Mouse (Mus musculus): ENCODE data around the gene Grin2d. TPM values are rescaled to one million over a fixed set of nuclear protein-coding genes. Genes with fewer than 3 reads are reported as not detected.
"Not testable (repeated sequence)": the region's sequence is repeated elsewhere in the genome, so short reads cannot be mapped to it uniquely, and the experiment has no call there.

Grin2d gene
- total RNA-seq, 2 experiments from 2014 or later, result 0.66 to 0.67 TPM

DNA sequence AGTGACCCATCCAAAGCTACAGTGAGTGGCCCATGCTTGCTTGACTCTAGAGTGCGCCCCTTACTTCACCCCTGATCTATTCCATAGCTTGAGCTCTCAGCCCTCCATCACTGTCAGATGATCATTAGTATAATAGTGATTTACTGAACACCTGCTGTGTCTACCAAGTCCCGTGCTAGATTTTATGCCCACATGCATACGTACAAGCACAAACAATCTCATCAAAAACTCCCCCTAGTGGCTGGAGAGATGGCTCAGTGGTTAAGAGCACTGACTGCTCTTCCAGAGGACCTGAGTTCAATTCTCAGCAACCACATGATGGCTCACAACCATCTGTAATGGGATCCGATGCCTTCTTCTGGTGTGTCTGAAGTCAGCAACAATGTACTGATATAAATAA is 19.9 kb upstream of the Grin2d start:
- DNase-seq (ENCODE audit: low spot score in 2 of 2), result not testable (repeated sequence)

DNA sequence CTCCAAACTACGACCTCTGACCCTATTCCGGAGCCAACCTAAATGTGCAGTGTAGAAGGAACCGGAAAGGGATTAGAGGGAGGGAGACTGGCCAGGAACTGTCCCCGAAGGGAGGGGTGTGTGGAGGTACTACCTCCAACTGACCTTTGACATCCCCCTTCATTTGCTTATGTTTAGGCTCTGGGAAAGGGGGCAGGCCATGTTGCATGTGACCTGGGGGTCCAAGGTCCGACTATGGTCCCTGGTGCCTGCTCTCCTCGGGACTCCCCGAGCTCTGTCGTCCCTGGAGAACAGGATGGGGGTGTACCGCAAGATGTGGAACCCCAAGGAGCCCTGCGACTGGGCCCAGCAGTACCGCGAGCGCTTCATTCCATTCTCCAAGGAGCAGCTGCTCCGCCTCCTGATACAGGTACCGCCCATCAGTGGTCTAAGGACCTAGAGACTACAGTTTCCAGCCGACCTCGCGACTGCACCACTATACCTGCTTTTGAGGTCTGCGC is 19.1 kb upstream of the Grin2d start:
- peak; percentile 47 to 53 for DNase-seq (ENCODE audit: low spot score in 2 of 2)

DNA sequence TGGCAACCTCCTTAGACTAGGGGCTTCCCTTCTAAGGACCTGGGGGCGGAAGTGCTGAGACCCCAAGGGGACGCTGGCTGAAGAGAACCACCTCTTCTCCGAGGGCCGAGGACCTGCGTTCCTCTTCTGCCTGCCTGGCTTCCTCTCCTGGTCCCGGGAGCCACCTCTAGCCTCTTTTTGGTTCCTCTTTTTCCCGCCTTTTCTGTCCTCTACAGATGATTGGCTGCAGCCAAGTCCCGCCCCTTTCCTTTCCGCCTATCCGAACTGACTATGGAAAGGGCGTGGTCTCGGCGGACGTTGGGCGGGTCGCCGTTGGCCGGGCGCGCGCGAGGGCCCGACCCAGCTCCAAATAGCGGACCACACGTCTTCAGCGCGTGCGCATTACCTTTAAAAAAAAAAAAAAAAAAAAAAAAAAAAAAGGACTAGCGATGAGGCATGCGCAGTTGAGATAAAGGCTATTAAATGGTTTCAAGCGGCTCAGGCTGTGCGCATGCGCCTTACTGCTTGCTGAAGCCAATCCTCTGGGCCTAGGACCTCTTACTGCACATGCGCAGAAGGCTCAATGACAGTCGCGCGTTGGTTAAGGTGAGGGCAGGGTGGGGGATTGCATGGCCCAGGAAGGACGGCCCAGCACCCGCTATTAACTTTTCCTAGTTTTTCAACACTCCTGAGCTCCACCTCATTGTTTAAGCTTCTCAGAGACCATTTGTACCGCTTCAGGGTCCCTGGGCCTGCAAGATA is 18.5 kb upstream of the Grin2d start, which contains the start of the genes Syngr4 and Tmem143:
Syngr4 (minus strand) TSS at position 198 of the 741 bp plus-strand sequence.
Tmem143 (plus strand) TSS at position 425 of the 741 bp plus-strand sequence.
- peak; percentile 91 to 92 for DNase-seq (ENCODE audit: low spot score in 2 of 2)

DNA sequence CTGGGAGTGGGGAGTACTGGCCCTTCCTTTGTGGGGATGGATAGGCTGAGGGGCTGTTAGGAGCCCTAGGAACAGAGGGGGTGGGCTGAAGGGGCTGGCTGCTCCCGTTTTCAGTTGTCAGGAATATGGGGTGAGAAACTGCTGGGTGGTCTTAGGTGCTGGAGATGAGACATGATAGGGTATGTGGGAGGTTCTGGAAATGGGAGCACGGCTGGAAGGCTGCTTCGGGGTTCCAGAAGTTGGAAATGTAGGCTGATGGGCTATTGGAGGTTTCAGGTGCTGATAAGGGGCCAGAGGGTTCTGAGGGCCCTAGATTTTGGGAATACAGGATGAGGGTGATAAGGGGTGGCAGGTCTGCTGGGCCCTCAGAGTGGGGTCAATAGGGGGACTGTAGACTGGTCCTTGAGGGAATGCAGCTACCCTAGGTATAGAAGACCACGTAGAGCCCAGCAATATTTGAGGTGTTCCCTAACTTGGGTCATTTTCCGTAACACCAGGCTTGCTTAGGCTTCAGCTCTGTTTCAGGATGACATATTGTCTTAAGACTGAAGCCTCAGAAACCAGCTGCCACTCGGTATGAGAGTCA is 17.8 kb upstream of the Grin2d start:
- no peak for DNase-seq (ENCODE audit: low spot score in 2 of 2)

DNA sequence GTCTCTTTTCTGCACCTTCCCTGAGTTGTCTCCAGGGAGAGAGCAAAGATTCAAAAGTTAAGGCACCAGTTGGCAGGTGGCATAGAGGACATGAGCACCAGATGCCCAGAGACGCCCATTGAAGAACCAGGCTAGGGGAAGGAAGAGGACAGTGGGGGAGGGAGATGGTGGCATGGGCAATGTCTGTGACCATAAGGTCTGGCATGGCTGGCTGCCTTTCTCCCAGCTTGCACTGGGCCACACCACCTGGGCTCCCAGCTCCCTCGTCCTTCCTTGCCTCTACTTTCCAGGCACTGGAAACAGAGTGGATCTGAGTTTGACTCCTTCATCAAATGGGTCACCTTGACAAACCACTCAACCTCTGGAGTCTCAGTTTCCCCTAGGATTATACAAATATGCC is 14.5 kb upstream of the Grin2d start:
- DNase-seq (ENCODE audit: low spot score in 2 of 2), result no peak

DNA sequence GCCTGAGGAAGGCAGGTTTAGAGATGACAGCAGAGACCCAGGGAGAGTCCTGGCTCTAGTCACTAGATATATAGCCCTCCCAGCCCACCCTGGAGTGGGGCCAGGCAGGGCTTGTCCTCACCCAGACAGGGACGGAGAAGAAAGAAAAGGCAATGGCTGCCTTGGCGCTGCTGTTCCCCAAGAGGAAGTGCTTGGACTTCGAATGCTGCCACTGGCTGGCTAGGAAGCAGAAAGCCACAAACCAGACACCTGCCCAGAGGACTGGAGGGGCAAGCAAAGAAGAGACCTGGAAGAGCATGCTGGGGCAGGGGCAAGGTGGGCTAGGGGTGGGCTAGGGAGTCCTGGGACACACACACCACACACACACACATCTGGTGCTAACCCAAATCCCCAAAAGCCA is 9.1 kb upstream of the Grin2d start:
- DNase-seq (ENCODE audit: low spot score in 2 of 2), result no peak

DNA sequence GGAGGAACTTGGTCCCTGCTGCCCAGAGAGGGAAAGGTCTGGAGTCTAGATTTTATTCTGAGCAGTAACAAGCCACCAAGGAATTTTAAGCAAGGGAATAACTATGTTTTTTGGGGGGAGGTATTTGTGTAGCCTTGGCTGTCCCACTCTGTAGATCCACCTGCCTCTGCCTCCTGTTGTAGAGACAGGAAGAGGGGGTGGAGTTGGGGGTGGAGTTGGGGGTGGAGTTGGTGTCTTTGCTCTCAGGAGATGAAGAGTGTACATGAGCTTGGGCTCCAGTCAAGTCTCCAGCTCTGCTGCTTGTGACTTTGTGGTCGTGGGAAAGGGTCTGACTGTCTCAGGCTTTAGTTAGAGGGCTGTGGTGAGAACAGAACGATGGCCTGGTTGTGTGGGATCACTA is 2.8 kb upstream of the Grin2d start:
- no peak for DNase-seq (ENCODE audit: low spot score in 2 of 2)

DNA sequence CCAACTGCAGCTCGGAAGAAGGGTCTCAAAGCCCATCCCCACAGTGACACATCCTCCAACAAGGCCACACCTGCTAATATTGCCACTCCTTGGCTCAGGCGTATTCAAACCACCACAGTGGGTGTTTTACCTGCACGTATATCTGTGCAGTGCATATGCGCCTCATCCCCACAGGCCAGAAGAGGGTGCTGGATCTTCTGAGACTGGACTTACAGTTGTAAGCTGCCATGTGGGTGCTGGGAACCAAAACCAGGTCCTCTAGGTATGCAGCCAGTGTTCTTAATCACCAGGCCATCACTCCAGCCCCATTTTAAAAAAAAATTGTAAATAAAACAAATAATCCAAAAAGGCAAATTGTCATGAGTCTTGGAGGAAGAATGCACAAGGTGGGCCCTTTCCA is 2.4 kb upstream of the Grin2d start:
- no peak for DNase-seq (ENCODE audit: low spot score in 2 of 2)

DNA sequence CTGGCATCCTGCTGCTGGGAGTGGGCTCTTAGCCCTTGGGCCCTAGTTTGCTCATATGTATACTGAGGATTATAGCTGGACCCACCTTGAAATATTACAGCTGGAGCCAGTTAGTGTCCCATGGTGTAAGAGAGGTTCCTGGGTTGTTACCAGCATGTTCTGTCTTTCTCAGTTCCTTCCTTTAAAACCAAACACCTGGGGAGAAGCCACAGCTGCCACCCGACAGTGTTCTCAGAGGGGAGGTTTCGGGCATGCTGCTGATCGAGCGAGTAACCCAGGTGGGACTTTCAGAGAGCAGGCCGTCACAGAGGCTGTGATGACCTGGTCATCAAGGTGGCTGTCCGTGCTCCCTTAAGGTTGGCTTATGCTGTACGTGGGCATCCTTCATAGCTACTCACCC is 1.3 kb downstream of the Grin2d start:
- DNase-seq (ENCODE audit: low spot score in 2 of 2), result no peak

DNA sequence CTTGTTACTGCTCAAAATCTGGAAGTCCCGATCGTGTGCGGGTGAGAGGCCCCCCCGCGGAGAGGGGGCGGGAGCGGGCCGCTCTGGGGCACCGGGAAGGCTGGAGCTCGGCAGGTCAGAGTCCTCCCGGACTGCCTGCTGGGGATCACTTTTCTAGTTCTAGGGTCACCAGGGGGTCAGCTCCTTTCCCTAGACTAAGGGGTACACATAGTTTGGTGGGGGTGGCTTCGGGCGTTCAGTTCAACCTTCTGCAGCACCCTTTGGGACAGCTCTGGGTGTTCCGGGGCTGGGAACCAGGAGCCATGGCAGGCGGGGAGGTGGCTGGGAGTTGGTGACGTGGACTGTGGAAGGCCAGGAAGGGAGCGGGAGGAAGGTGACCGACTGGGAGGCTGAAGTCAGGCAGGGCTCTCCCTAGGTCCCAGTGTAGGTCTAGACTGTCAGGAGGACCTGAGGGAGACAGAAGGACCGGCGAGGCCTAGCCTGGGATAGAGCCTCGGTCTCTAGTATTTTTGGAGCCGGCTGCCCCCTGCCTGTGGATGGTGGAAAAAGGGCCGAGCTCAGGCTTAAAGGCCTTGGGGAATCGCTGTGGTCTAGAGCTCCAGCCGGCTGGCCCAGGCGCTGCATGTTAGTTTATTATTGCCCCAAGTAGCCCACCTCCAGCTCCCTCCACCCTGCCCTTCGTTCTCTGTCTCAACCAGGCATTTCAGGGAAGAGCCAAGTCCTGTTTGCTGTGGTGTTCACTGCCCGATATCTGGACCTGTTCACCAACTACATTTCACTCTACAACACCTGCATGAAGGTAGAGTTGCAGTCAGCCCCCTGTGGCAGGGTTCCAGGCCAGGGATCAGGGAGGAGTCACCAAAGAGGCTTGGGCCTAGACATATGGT is 4.9 kb downstream of the Grin2d start:
- DNase-seq (ENCODE audit: low spot score in 2 of 2), result peak; percentile 61 to 75

DNA sequence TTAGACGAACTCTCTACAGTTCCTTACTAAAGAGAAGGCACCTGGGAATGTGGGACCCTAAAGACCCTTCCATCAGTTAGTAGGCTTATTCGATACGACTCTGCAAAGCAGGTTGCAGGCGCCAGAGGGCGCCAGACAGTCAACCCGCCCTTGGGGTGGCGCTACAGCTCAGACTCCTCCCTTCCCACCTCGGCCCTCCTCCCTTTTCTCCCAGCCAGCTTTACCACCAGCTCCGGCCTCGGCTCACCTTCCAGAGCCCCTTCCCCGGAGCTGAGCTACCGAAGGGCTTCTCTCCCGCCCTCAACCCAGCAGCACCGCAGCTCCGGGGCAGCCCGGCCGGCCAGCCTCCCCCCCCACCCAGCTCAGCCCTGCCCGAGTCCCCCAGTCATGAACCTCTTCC is 5.6 kb downstream of the Grin2d start, which contains the start of gene Kdelr1:
Kdelr1 (plus strand) TSS at position 149 of the 400 bp plus-strand sequence.
- peak; percentile 89 to 94 for DNase-seq (ENCODE audit: low spot score in 2 of 2)

DNA sequence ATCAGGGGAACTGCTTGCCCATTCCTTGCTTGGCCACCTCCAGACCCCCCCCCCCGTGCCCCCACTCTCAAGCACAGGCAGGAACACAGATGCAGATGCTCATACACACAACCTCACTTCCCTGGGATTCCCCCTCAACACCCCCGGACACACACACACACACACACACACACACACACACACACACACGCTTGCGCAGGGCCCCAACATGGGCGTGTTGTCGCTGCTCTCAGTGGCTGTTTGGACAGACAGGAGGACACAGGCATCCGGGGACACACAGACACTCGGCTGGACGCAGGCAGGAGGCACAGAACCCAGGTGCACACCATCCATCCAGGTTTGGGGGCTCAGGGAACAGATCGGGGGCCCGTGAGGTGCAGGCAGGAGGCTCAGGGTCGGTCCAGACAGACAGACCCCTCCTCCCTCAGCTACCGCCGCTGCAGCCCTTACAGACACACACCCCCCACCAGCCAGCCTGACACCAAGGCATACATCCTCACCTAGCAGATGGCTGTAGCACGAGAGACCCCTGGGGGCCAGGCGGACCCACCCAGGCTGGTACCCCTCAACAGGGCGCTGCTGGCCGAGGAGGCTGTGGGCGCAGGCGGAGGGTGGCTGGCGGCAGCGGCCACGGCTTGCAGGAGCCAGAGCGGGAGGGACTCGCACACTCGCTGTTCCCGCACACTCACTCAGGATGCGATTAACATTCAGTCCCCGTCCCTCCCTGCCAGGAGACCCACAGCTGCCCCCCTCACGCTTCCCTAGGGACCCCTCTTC is 7.7 kb downstream of the Grin2d start:
- no peak for DNase-seq (ENCODE audit: low spot score in 2 of 2)

DNA sequence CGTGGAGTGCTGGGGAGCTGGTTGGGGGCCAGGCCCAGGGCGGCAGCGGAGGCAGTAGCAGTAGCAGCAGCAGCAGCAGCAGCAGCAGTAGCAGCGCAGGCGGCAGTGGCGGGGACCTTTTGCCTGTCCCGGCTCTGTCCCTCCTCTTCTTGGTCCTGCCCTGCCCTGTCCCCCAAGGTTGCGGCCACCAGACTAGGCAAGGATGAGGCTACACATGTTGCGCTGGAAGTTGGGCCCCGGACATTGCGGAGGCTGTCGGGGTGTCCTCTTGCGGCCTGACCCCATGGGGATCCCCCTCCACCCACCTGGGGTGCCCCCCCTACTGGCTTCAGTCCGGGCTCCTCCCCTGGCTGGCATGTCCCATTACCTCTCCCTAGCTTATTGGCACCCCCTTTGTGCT is 8.4 kb downstream of the Grin2d start:
- DNase-seq (ENCODE audit: low spot score in 2 of 2), result no peak

DNA sequence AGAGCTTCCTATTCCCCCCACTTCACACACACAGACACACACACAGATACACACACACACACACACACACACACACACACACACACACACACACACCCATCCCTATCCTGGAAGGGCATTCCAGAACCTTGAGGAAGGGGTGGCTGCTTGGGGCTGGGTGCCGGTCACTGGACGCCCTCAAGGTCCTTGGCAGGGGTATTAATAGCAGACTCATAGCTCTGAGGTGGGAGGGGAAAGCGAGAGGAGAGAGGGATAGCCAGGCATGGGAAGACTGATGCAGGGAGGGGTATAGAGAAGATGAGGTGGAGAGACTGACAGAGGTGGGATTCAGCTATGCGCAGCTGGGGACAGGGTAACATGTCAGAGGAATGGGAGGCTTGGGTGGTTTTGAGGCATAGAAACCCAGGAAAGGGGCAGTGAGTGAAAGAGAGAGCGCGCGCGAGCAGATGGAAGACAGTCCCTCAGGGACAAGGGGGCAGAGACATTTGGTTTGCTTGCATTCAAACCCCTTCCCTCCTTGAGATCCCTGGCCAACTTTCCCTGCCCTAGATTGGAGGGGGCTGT is 9.0 kb downstream of the Grin2d start:
- no peak for DNase-seq (ENCODE audit: low spot score in 2 of 2)

DNA sequence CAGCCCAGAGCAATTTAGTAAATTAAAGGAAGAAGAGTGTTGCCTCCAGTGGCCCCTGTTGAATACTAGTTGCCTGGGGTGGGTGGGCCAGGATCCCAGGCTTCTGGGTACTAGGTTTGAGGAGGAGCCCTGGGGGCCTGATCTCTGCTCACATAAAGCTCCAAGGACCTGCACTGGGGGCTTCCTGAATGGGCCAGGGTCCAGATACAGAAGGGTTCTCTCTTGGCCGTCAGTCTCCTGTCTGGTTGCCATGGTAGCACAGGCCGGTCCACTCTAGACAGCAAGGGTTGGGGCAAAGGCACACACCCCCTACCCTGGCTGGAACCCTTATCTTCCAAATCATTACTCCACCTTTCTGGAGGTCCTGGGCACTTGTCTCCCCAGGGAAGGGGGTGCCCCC is 10.3 kb downstream of the Grin2d start:
- DNase-seq (ENCODE audit: low spot score in 2 of 2), result no peak

DNA sequence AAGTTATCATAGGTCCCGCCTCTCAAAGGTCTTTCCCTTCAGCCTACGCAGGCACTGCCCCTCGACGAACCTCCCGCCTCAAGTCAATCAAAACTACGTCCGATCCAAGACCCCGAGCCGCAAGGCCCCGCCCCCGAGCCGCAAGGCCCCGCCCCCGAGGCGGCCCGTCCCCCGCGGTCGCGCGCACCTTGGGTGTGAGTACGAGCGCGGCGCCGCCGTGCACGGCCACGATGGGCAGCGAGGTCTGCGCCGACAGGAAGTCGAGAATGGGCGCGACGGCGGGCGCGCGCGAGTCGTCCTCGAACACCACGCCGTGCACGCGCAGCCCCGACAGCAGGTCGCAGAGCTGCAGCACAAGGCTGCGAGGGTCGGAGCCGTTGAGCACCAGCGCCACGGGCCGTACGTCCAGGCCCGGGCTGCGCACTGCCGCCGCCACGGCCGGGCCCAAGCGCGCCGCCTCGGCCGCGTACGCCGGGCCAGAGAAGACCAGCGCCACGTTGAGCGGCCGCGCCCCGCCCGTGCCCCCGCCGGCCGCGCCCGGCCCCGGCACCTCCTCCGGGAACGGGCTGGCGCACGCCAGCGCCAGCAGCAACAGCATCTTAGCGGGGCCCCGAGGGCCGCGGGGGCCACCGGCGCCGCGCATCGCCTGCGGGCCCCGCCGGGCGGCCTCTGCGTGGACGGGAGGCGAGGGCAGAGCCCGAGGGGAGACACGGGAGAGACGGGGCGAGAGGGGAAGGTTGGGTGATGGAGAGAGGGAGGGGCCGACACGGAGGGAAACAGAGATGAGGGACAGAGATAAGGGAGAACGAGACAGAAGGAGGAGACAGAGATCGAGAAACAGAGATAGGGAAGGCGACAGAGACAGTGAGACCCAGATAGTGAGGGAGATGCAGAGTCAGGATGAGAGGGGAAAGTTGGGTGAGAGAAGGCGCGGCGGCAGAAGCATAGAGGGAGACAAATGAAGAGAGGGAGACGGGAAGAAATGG is 12.0 kb downstream of the Grin2d start:
- peak; percentile 92 to 93 for DNase-seq (ENCODE audit: low spot score in 2 of 2)

DNA sequence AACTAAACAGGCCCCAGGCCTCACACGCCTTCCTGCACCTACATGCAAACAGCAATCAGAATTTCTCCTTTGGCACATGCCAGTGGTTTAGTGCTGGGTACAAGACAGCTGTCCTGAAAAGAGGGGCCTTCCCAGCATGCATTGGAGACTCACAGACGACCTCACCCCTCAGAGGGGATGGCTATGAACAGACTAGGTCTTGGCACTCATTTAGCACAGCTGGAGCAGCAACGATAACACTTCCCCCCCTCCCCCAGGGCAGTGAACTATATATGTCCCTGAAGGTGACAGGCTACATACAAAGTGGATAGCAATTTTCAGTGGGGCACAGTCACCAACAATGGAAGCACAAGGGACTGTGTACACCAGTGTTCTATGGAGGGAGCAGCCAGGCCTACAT is 13.7 kb downstream of the Grin2d start:
- DNase-seq (ENCODE audit: low spot score in 2 of 2), result no peak

DNA sequence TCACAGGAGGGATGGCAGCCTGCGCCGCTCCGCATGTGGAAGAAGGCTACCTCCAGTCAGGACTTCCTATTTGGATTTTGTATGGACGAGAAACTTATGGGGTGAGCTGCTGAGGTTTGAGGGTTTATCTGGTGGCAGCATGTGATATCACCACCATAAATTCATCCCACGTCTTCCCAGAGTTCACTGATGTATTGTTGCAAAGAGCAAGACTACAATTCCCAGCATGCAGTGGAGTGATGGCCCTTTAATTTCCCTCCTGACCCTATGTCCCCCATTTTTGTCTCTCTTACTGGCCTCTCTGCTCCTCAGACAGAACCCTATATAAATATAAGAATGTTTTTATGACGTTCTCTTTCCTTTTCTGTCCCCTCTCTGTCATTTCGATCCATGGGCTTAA is 15.4 kb downstream of the Grin2d start:
- no peak for DNase-seq (ENCODE audit: low spot score in 2 of 2)

DNA sequence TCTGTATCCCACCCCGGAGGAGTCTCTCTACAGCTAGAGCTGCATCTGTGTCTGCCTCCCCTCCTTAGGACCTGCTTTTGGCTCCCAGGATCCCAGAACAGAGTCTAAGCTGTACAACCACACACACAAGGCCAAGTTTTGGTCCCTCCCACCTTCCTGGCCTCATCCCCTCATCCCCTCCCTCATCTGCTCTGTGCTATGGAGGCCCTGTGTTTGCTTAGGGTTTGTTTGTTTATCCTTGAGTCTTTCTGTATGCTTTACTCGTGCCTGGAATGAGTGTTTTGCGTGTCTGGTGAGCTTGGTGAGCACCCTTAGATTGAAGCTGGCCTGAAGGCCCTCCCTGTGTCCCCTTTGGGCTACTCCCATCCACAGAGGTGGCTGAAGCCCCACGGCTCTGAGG is 19.2 kb downstream of the Grin2d start:
- no peak for DNase-seq (ENCODE audit: low spot score in 2 of 2)

All from adrenal gland, adult 18-20 months (tissue).